Mouse (Mus musculus) mature B cell (primary cell): Measurements from ENCODE around the gene Rpl21.
"Not testable (repeated sequence)": the region's sequence is repeated elsewhere in the genome, so short reads cannot be mapped to it uniquely, and the experiment has no call there.

Experiments used
- in situ Hi-C: fragments of 300-500 bp; cut with MboI; formaldehyde crosslinking; loops from 2 replicates; pipeline ENCODE4 v1.14.3; 2019

The Rpl21 gene

GRCm38 (mm10) chr5:146867246-146867945, 34.7 kb downstream of the Rpl21 start:
- in situ Hi-C loops, result loop anchor here (25.0 kb wide), 1 partner anchor 305 kb away; the partner anchor contains the start of gene Gm3415

- in situ Hi-C loops, result loop anchor here (25.0 kb wide), 1 partner anchor 306 kb away; the partner anchor contains the start of gene Gm3415
Observed at GRCm38 (mm10) chr5:146867946-146868314, 35.2 kb downstream of the Rpl21 start.

- in situ Hi-C loops, result loop anchor here (25.0 kb wide), 1 partner anchor 311 kb away; the partner anchor contains the start of gene Gm3415
Observed at GRCm38 (mm10) chr5:146872981-146873631, 40.4 kb downstream of the Rpl21 start.

- in situ Hi-C loops, result no loop called here
Observed at GRCm38 (mm10) chr5:146876024-146876423, 43.3 kb downstream of the Rpl21 start.

- in situ Hi-C loops, result not testable (repeated sequence)
Observed at GRCm38 (mm10) chr5:146877882-146878281, 45.2 kb downstream of the Rpl21 start.

- in situ Hi-C loops, result no loop called here
Observed at GRCm38 (mm10) chr5:146882261-146882660, 49.6 kb downstream of the Rpl21 start.

GRCm38 (mm10) chr5:146883053-146883452, 50.4 kb downstream of the Rpl21 start:
- in situ Hi-C loops, result no loop called here

GRCm38 (mm10) chr5:146883486-146884272, 51.0 kb downstream of the Rpl21 start:
- in situ Hi-C loops, result no loop called here
